Mouse (Mus musculus) cerebellum, adult 2 months (tissue): Measurements from ENCODE around the gene Carm1. TPM values are rescaled to one million over a fixed set of nuclear protein-coding genes. Genes with fewer than 3 reads are reported as not detected.
"Not testable (repeated sequence)": the region's sequence is repeated elsewhere in the genome, so short reads cannot be mapped to it uniquely, and the experiment has no call there.

Experiments
- DNase-seq, 2 experiments: peaks; one replicate each; pipeline ENCODE4 v3.0.0; 2021
- H3K27ac ChIP-seq: fragments of 200-500 bp; 2 replicates; pipeline ENCODE4 v1.5.1; 2012; ENCODE audit warnings: low read length, control low read depth, inconsistent platforms; ENCODE audit not compliant: insufficient read depth
- H3K27me3 ChIP-seq: fragments of 200-500 bp; 2 replicates; pipeline ENCODE4 v1.6.1; 2012; ENCODE audit warnings: inconsistent platforms, mild to moderate bottlenecking, low read length, moderate library complexity; ENCODE audit not compliant: control insufficient read depth, insufficient read depth
- H3K4me1 ChIP-seq: fragments of 200-500 bp; 2 replicates; pipeline ENCODE4 v1.6.1; 2011; ENCODE audit warnings: low read length; ENCODE audit not compliant: control insufficient read depth, insufficient read depth
- H3K4me3 ChIP-seq: fragments of 200-500 bp; replicated peaks from 2 replicates; pipeline ENCODE3; 2011; ENCODE audit warnings: mild to moderate bottlenecking, low read depth, low read length, control low read depth; ENCODE audit not compliant: insufficient read depth
- CTCF ChIP-seq: fragments of 200-500 bp; IDR thresholded peaks from 2 replicates; pipeline ENCODE4 v1.5.1; 2011; ENCODE audit warnings: low read depth, mild to moderate bottlenecking, control low read depth, low read length, moderate library complexity, borderline replicate concordance; ENCODE audit not compliant: insufficient read depth
- POLR2A ChIP-seq: fragments of 200-500 bp; IDR thresholded peaks from 2 replicates; pipeline ENCODE4 v1.6.1; 2011; ENCODE audit warnings: low read length, control low read depth, borderline replicate concordance; ENCODE audit not compliant: insufficient read depth
- WGBS: fragments of 180-500 bp; shearing (Covaris S2); methylation state at CpG from one replicate; pipeline ENCODE4 v1.1.7; 2018; 5-methylcytosine and 5-hydroxymethylcytosine counted together
- polyA plus RNA-seq: library from polyadenylated mRNA; depleted of rRNA; stranded (reverse); fragments of >200 nt; gene quantifications from 2 replicates; pipeline ENCODE4 v1.2.3, GENCODE M21; 2012

Gene Carm1
- polyA plus RNA-seq, 1 experiment = 51.0 TPM

DNA sequence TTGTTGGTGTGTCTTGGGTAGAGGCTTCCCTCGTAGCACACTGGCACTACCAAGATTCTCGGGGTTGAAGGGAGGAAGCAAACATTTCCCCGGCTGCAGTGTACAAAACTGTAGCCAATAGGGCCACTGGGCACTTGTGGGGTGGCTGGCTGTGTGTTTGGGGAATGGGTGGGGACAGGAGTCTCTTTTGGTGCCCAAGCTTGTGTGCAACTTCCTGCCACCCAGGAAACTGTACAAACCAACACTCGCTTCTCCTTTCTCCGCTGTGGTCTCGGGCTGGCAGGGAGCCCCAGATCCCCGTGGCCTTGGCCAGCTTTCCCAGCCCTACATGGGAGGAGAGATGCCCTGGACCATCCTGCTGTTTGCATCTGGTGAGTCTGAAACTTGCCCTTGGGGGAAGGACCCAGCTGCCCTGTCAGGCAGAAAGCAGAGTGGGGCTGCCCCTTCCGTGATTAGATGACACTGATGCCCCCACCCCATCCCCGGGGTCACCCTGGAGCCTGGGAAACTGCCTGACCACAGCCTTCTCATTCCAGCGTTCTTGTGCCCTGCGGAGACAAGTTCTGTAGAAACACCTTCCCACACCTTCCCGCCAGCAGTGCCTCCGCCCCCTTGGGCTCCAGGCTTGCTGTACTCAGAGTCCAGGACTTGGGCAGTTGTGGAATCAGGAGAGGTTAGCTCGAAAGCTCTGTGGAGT lies 20.6 kb upstream of the Carm1 start, which contains the start of gene AB124611:
AB124611 (plus strand) TSS at position 240 of the 697 bp plus-strand sequence.
- TF ChIP-seq CTCF (no peak), POLR2A (no peak)
- Histone ChIP-seq H3K4me1 (no peaks in the 10 kb centered on the region), H3K4me3 (no peak within 1 kb of the TSS), H3K27me3 (no peaks in the 10 kb centered on the region), H3K27ac (no peak within 1 kb of the TSS)
- 39% methylated on average over 14 of the region's 14 CpGs for WGBS
- no peak for DNase-seq

DNA sequence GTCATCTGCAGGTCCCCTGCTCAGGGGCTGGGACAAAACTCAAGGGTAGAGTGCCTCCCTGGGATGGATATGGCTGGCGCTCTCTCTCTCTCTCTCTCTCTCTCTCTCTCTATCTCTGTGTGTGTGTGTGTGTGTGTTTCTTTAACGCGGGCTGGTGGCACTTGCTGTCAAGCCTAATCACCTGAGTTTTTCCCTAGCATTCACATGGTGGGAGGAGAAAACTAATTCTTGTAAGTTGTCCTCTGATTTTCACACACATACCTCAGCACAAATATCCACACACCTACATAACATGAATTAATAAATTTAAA lies 20.1 kb upstream of the Carm1 start:
- Histone ChIP-seq H3K27me3 (no peaks in the 10 kb centered on the region), H3K27ac (no peak overlapping the region), H3K4me1 (no peaks in the 10 kb centered on the region), H3K4me3 (no peak overlapping the region)
- no peak for DNase-seq
- TF ChIP-seq POLR2A (no peak), CTCF (no peak)
- WGBS = 81% methylated on average over 3 of the region's 3 CpGs

DNA sequence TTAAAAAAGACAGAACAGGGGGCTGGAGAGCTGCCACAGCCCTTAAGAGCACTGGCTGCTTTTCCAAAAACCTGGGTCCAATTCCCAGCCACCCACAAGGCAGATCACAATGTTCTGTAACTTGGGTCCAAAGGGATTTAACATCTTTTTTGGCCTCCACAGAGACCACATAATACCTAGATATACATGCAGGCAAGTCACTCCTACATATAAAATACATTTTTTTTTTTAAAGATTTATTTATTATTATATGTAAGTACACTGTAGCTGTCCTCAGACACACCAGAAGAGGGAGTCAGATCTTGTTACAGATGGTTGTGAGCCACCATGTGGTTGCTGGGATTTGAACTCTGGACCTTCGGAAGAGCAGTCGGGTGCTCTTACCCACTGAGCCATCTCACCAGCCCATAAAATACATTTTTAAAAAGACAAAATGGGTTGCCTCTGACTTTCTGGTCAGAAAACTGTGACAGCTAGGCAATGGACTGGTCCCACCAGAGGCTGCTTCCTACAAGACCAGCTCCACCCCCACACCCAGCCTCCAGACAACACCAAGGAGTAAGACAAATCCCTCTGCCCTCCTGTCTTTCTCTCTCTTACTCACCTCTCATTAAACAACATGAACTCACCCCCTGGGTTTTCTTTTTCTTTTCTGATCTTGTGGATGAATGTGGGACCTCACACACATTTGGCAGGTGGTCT lies 19.4 kb upstream of the Carm1 start:
- H3K27ac ChIP-seq = no peak overlapping the region
- no peaks in the 10 kb centered on the region for H3K4me1 ChIP-seq
- TF ChIP-seq CTCF (no peak), POLR2A (no peak)
- no peak for DNase-seq
- WGBS = 90% methylated on average over 2 of the region's 2 CpGs
- H3K4me3 ChIP-seq = no peak overlapping the region
- no peaks in the 10 kb centered on the region for H3K27me3 ChIP-seq

DNA sequence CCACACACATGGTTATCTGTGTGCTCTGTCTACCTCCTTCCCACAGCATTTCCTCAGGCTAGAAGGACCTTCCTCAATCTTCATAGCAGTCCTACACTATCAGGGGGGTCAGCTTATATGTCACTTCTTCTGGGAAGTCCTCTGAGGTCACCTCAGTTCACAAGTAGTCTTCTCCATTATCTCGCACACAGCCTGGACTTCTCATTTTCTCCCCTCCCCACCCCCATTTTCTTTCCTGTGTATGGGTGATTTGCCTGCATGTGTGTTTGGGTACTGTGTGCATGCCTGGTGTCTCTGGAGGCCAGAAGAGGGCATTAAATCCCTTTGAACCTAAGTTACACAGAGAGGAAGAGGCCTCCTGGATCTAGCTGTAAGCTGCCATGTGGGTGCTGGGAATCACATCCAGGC lies 18.8 kb upstream of the Carm1 start:
- Histone ChIP-seq H3K27ac (no peak overlapping the region), H3K27me3 (no peaks in the 10 kb centered on the region), H3K4me1 (no peaks in the 10 kb centered on the region), H3K4me3 (no peak overlapping the region)
- no peak for TF ChIP-seq POLR2A
- TF ChIP-seq CTCF = no peak
- DNase-seq = no peak
- WGBS = 78% methylated on average over 1 of the region's 1 CpGs

DNA sequence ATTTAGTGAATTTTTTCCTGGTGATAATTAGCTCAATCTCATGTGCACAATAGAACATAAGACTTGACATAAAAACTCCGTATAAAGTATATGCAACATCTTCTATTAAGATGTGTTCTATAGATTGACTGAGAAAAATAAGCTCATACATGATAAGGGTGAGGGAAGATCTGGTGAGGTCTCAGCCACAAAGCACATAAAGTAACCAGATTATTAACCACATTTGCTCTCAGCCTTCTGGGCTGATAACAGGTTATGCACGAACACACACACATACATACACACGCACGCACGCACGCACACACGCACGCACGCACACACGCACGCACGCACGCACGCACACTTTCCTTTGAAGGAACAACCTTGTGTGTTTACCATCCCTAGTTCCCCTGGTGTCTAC lies 10.2 kb upstream of the Carm1 start:
- no peak for DNase-seq
- Histone ChIP-seq H3K27me3 (no peaks in the 10 kb centered on the region; the same call in 1 of the 2 replicates), H3K4me3 (no peak overlapping the region), H3K4me1 (0 out of 2 replicates have a peak, but pooled peaks cover 3% of the 10 kb centered on the region), H3K27ac (no peak overlapping the region)
- 94% methylated on average over 14 of the region's 14 CpGs for WGBS
- TF ChIP-seq POLR2A (no peak), CTCF (no peak)

DNA sequence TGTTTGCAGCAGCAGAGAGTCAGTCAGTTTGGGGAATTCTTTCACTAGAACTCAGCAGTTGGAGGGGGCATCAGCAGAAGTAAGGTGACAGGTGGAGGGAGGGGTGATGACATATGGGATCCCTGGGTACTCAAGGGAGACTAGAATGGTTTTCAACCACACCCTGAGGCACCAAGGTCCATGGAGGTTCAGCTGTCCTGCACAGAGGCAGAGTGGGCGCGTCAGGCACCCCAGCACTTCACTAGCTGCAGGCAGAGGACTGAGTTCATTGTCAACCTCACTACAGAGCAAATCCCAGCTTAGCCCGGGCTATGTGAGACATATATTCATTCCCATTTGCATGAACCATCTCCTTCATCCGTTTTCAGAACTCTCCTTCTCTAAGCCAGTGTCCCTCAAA lies 9.7 kb upstream of the Carm1 start:
- no peak for DNase-seq
- TF ChIP-seq CTCF (no peak), POLR2A (no peak)
- WGBS = 76% methylated on average over 4 of the region's 4 CpGs
- Histone ChIP-seq H3K27me3 (no peaks in the 10 kb centered on the region; the same call in 1 of the 2 replicates), H3K4me3 (no peak overlapping the region), H3K27ac (no peak overlapping the region), H3K4me1 (0 out of 2 replicates have a peak, but pooled peaks cover 3% of the 10 kb centered on the region)

DNA sequence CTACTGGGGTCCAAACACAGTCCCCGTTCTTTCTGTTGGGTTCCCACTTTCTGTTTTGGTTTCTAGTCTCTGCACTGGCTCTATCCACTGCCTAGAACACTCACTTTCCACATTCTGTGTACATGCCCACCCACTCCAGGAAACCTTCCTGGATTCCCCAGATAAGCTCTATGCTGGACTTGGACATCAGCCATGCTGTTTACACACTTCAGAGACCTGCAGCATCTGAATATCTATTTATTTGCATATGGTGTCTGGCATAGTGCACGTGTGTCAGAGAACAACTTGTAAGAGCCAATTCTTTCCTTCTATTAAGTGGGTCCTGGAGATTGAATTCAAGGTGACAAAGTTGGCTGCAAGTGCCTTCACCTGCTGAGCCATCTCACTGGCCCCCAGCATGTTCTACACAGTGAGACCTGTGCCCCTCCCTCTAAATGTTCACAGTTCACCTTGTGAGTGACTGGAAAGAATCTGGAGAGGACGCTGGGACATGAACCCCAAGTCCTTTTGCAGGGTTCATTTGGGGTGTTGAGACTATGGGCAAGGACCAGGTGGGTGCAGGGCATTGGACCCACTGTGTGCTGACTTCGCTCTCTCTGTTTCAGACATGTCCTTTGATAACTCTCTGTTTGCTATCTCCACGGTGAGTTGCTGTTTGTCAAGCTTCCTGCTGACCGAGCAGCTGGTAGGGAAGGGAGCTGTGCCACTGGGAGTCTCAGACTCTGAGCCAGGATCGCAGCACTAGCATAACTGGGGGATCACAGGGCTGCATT lies 6.5 kb upstream of the Carm1 start:
- H3K27me3 ChIP-seq = no peaks in the 10 kb centered on the region
- 0 out of 2 replicates have a peak, but pooled peaks cover 3% of the 10 kb centered on the region for H3K4me1 ChIP-seq
- no peak for DNase-seq
- H3K27ac ChIP-seq = no peak overlapping the region
- no peak overlapping the region for H3K4me3 ChIP-seq
- TF ChIP-seq CTCF (no peak), POLR2A (no peak)
- 37% methylated on average over 7 of the region's 7 CpGs for WGBS

DNA sequence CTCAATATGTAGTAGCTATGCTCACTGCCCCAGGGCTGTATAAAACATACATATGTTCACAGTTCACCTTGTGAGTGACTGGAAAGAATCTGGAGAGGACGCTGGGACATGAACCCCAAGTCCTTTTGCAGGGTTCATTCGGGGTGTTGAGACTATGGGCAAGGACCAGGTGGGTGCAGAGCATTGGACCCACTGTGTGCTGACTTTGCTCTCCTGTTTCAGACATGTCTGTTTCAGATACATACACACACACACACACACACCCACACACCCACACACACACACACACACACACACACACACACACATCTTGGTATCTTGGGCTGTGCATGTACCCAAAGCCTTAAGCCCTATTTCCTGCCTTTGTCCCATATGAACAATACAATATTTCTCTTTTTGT lies 4.7 kb upstream of the Carm1 start:
- H3K27me3 ChIP-seq, DNase-seq, H3K4me1 ChIP-seq, H3K4me3 ChIP-seq, H3K27ac ChIP-seq: not testable (repeated sequence)
- WGBS = 86% methylated on average over 2 of the region's 2 CpGs
